In the genomic region with DNA sequence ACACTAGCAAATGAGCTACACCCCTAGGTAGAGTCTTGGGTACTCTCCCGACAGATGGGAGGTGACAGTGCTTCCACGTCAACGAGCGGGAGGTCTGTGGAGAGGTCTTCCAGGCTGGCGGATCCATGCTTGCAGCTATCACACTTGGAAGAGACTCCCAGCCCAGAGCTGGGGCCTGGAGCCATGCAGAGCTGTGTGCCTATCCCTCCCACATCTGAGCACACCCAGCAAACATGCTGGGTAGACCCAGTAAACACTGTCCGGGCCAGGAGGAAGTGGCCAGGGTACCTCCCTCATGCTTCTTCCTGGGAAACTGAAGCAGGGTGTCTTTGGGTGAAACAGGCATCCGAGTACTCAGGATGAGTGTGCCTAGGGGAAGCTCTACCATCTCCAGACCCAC, we compare ENCODE assay signal across 12 mouse cellular contexts. TPM values are rescaled to one million over a fixed set of nuclear protein-coding genes. Genes with fewer than 3 reads are reported as not detected.
DNase-seq lines count a peak whose midpoint lies in the region; ATAC-seq and TF ChIP-seq lines count a peak whose summit lies in the region.
"Had no signal": no experiment of that assay in that cellular context is flagged by ENCODE, and none has a peak within 500 bp of the region (broad histone marks: within the 10 kb centered on the region; RNA-seq: fewer than 3 reads in every experiment).

No protein-coding gene starts in this region.

- no peak; the same call in 1 of the 2 replicates for ATAC-seq in forebrain, embryonic 13.5 days
- ATAC-seq in forebrain, embryonic 11.5 days (replicated peaks; ENCODE audit: low FRiP score) = no peak
- peak; percentile 50; the same call in 1 of the 2 replicates for ATAC-seq in stomach, postnatal 0 days (ENCODE audit: low FRiP score, low TSS enrichment)

- TF ChIP-seq CTCF in testis, adult 2 months (IDR thresholded peaks at IDR 0.05; ENCODE audit: control insufficient read depth, insufficient read depth, insufficient replicate concordance, low read depth, low read length) = no peak
- no peak for TF ChIP-seq CTCF in lung, adult 2 months (IDR thresholded peaks at IDR 0.05; ENCODE audit: insufficient read depth, low read length)
- TF ChIP-seq CTCF in stomach, postnatal 0 days (IDR thresholded peaks at IDR 0.05; ENCODE audit: low read depth) = no peak

- WGBS in forebrain, embryonic 13.5 days = 81% methylated on average over 7 of the region's 7 CpGs
- 88% methylated on average over 7 of the region's 7 CpGs for WGBS in forebrain, embryonic 11.5 days
- WGBS in lung, adult 2 months = 24% methylated on average over 7 of the region's 7 CpGs
- WGBS in stomach, postnatal 0 days = 46% methylated on average over 7 of the region's 7 CpGs

- H3K4me3 ChIP-seq in forebrain, embryonic 13.5 days = no peak overlapping the region
- H3K4me3 ChIP-seq in forebrain, embryonic 11.5 days (ENCODE audit: low read depth, low read length) = no peak overlapping the region
- no peak overlapping the region for H3K4me3 ChIP-seq in testis, adult 2 months (ENCODE audit: control insufficient read depth, low read depth, low read length)
- H3K4me3 ChIP-seq in lung, adult 2 months (replicated peaks; ENCODE audit: extremely low read depth, low read depth, low read length) = no peak overlapping the region
- H3K4me3 ChIP-seq in stomach, postnatal 0 days (ENCODE audit: low read depth, low read length) = no peak overlapping the region
- H3K4me3 ChIP-seq: megakaryocyte, embryonic 14.5 days; neural tube, embryonic 13.5 days had no signal

- H3K4me1 ChIP-seq in forebrain, embryonic 13.5 days = peaks cover 22% of the 10 kb centered on the region
- peaks cover 6% of the 10 kb centered on the region; the same call in 1 of the 2 replicates for H3K4me1 ChIP-seq in forebrain, embryonic 11.5 days (replicated peaks; ENCODE audit: control insufficient read depth, insufficient read depth, low read length)
- H3K4me1 ChIP-seq in testis, adult 2 months (ENCODE audit: control insufficient read depth, insufficient read depth, low read length) = peaks cover 7% of the 10 kb centered on the region
- peaks cover 34% of the 10 kb centered on the region for H3K4me1 ChIP-seq in lung, adult 2 months (ENCODE audit: control insufficient read depth, insufficient read depth, low read length)
- H3K4me1 ChIP-seq in stomach, postnatal 0 days (replicated peaks; ENCODE audit: control insufficient read depth, insufficient read depth) = peaks cover 25% of the 10 kb centered on the region

- 0 out of 2 replicates have a peak, but pooled peaks have one; percentile 18 for TF ChIP-seq POLR2A in testis, adult 2 months (IDR thresholded peaks at IDR 0.05; ENCODE audit: control insufficient read depth, low read depth, low read length)
- TF ChIP-seq POLR2A in lung, adult 2 months (IDR thresholded peaks at IDR 0.05; ENCODE audit: borderline replicate concordance, extremely low read depth, low read depth, low read length) = peak; percentile 77; the same call in 1 of the 2 replicates

- no peak overlapping the region for H3K4me2 ChIP-seq in forebrain, embryonic 13.5 days
- no peak overlapping the region for H3K4me2 ChIP-seq in forebrain, embryonic 11.5 days (ENCODE audit: low read depth, low read length, severe bottlenecking)
- H3K4me2 ChIP-seq in stomach, postnatal 0 days (replicated peaks; ENCODE audit: low read depth) = no peak overlapping the region; the same call in 1 of the 2 replicates
- H3K4me2 ChIP-seq: neural tube, embryonic 13.5 days had no signal

- peak overlapping the region; percentile 27 for H3K27ac ChIP-seq in forebrain, embryonic 13.5 days
- H3K27ac ChIP-seq in forebrain, embryonic 11.5 days (ENCODE audit: low read depth, low read length) = no peak overlapping the region
- no peak overlapping the region for H3K27ac ChIP-seq in testis, adult 2 months (ENCODE audit: control insufficient read depth, insufficient read depth, low read depth, low read length)
- peak overlapping the region; percentile 71 for H3K27ac ChIP-seq in stomach, postnatal 0 days (replicated peaks)
- H3K27ac ChIP-seq: neural tube, embryonic 13.5 days had no signal

- DNase-seq in forebrain, embryonic 11.5 days (ENCODE audit: low spot score) = no peak
- DNase-seq in testis, postnatal 14 days (ENCODE audit: low spot score) = no peak
- no peak for DNase-seq in lung, adult 2 months
- DNase-seq in stomach, postnatal 0 days (ENCODE audit: low spot score) = peak; percentile 42
- DNase-seq in right cerebral cortex, adult 2 months (ENCODE audit: low spot score in 2 of 2) = no peak
- DNase-seq in cerebellum, adult 9-11 months = no peak
- DNase-seq: B cell, adult 2 months had no signal

- TF ChIP-seq EP300 in stomach, postnatal 0 days (optimal IDR thresholded peaks at IDR 0.05) = no peak

- H3K36me3 ChIP-seq in forebrain, embryonic 13.5 days (ENCODE audit: poor library complexity, severe bottlenecking) = no peaks in the 10 kb centered on the region
- H3K36me3 ChIP-seq in forebrain, embryonic 11.5 days (ENCODE audit: control insufficient read depth, insufficient read depth, low read length) = no peaks in the 10 kb centered on the region
- no peaks in the 10 kb centered on the region for H3K36me3 ChIP-seq in testis, adult 2 months (ENCODE audit: control insufficient read depth, insufficient read depth, low read length)
- no peaks in the 10 kb centered on the region for H3K36me3 ChIP-seq in stomach, postnatal 0 days (ENCODE audit: control insufficient read depth, insufficient read depth, low read length)
- H3K36me3 ChIP-seq: neural tube, embryonic 13.5 days had no signal

- no peaks in the 10 kb centered on the region for H3K9me3 ChIP-seq in forebrain, embryonic 13.5 days (replicated peaks)
- no peaks in the 10 kb centered on the region for H3K9me3 ChIP-seq in forebrain, embryonic 11.5 days (ENCODE audit: control insufficient read depth, low read length)
- H3K9me3 ChIP-seq in stomach, postnatal 0 days (ENCODE audit: control insufficient read depth, low read length) = no peaks in the 10 kb centered on the region
- H3K9me3 ChIP-seq: megakaryocyte, embryonic 14.5 days; neural tube, embryonic 13.5 days had no signal

- 0 out of 2 replicates have a peak, but pooled peaks cover 5% of the 10 kb centered on the region for H3K27me3 ChIP-seq in forebrain, embryonic 13.5 days
- H3K27me3 ChIP-seq in forebrain, embryonic 11.5 days (ENCODE audit: control insufficient read depth, insufficient read depth, low read length) = no peaks in the 10 kb centered on the region
- H3K27me3 ChIP-seq in testis, adult 2 months (ENCODE audit: control insufficient read depth, insufficient read depth, low read length) = no peaks in the 10 kb centered on the region
- no peaks in the 10 kb centered on the region for H3K27me3 ChIP-seq in stomach, postnatal 0 days (ENCODE audit: control insufficient read depth, insufficient read depth, low read length)
- H3K27me3 ChIP-seq: neural tube, embryonic 13.5 days had no signal

- no peak overlapping the region for H3K9ac ChIP-seq in forebrain, embryonic 13.5 days
- no peak overlapping the region for H3K9ac ChIP-seq in forebrain, embryonic 11.5 days (ENCODE audit: low read length)
- H3K9ac ChIP-seq in stomach, postnatal 0 days (ENCODE audit: low read length) = no peak overlapping the region
- H3K9ac ChIP-seq: neural tube, embryonic 13.5 days had no signal

RNA-seq across cellular contexts. Expression of a gene that starts 5.0 kb away (rescaled TPM):
- 36.0 and 38.8 TPM in 2 replicates for polyA plus RNA-seq in forebrain, embryonic 13.5 days (2015; fragmentation: Nextera tagmentation; extraction: Ambion mirVana)
- polyA plus RNA-seq in forebrain, embryonic 11.5 days (2014; fragmentation: Nextera tagmentation; extraction: Ambion mirVana) = 48.0 and 50.8 TPM in 2 replicates
- 81.7 and 94.1 TPM in 2 replicates for polyA plus RNA-seq in testis, adult 2 months (2012; rRNA removed)
- 353 and 397 TPM in 2 replicates for polyA plus RNA-seq in lung, adult 2 months (2012; rRNA removed)
- polyA plus RNA-seq in stomach, postnatal 0 days (2015; fragmentation: Nextera tagmentation; extraction: Ambion mirVana) = 72.7 and 77.2 TPM in 2 replicates

RNA-seq across cellular contexts. Expression of a gene that starts 18.2 kb away (rescaled TPM):
- 0.13 and 0.31 TPM in 2 replicates for polyA plus RNA-seq in forebrain, embryonic 13.5 days (2015; fragmentation: Nextera tagmentation; extraction: Ambion mirVana)
- polyA plus RNA-seq in forebrain, embryonic 11.5 days (2014; fragmentation: Nextera tagmentation; extraction: Ambion mirVana) = 0.44 and 0.60 TPM in 2 replicates
- polyA plus RNA-seq in testis, adult 2 months (2012; rRNA removed) = 274 and 283 TPM in 2 replicates
- 0.28 and 0.32 TPM in 2 replicates for polyA plus RNA-seq in lung, adult 2 months (2012; rRNA removed)
- 0.51 and 0.53 TPM in 2 replicates for polyA plus RNA-seq in stomach, postnatal 0 days (2015; fragmentation: Nextera tagmentation; extraction: Ambion mirVana)
- polyA plus RNA-seq: spleen, adult 2 months had no signal

RNA-seq across cellular contexts. Expression of a gene that starts 41.4 kb away (rescaled TPM):
- polyA plus RNA-seq in forebrain, embryonic 13.5 days (2015; fragmentation: Nextera tagmentation; extraction: Ambion mirVana) = 1.1 and 1.3 TPM in 2 replicates
- 0.71 and 1.1 TPM in 2 replicates for polyA plus RNA-seq in forebrain, embryonic 11.5 days (2014; fragmentation: Nextera tagmentation; extraction: Ambion mirVana)
- 22.7 and 23.3 TPM in 2 replicates for polyA plus RNA-seq in testis, adult 2 months (2012; rRNA removed)
- 259 and 311 TPM in 2 replicates for polyA plus RNA-seq in lung, adult 2 months (2012; rRNA removed)
- 142 and 144 TPM in 2 replicates for polyA plus RNA-seq in stomach, postnatal 0 days (2015; fragmentation: Nextera tagmentation; extraction: Ambion mirVana)

RNA-seq across cellular contexts. Expression of a gene that starts 58.4 kb away (rescaled TPM):
- polyA plus RNA-seq in forebrain, embryonic 13.5 days (2015; fragmentation: Nextera tagmentation; extraction: Ambion mirVana) = 20.2 and 20.3 TPM in 2 replicates
- polyA plus RNA-seq in forebrain, embryonic 11.5 days (2014; fragmentation: Nextera tagmentation; extraction: Ambion mirVana) = 25.4 and 30.8 TPM in 2 replicates
- 37.8 and 38.5 TPM in 2 replicates for polyA plus RNA-seq in testis, adult 2 months (2012; rRNA removed)
- polyA plus RNA-seq in lung, adult 2 months (2012; rRNA removed) = 55.9 and 61.9 TPM in 2 replicates
- 32.3 and 33.9 TPM in 2 replicates for polyA plus RNA-seq in stomach, postnatal 0 days (2015; fragmentation: Nextera tagmentation; extraction: Ambion mirVana)

Comparison
In these comparisons a context has a peak if more than half of its experiments do, and no peak if none do; other contexts are left out.
1. H3K27ac ChIP-seq: peak in forebrain, embryonic 13.5 days (single experiment) and stomach, postnatal 0 days (single experiment); none in forebrain, embryonic 11.5 days (single experiment) and testis, adult 2 months (single experiment).
2. RNA of a gene that starts 18.2 kb away (polyA plus RNA-seq): 274 to 283 TPM in testis, adult 2 months; 0.51 to 0.53 TPM in stomach, postnatal 0 days, 0.44 to 0.60 TPM in forebrain, embryonic 11.5 days, 0.28 to 0.32 TPM in lung, adult 2 months and 0.13 to 0.31 TPM in forebrain, embryonic 13.5 days; every median in the first group is over 100 times any median in the second.
3. RNA of a gene that starts 41.4 kb away (polyA plus RNA-seq): 259 to 311 TPM in lung, adult 2 months, 142 to 144 TPM in stomach, postnatal 0 days and 22.7 to 23.3 TPM in testis, adult 2 months; 1.1 to 1.3 TPM in forebrain, embryonic 13.5 days and 0.71 to 1.1 TPM in forebrain, embryonic 11.5 days; every median in the first group is over 10 times any median in the second.